Mouse (Mus musculus): Measurements from ENCODE around the gene Galp. TPM values are rescaled to one million over a fixed set of nuclear protein-coding genes. Genes with fewer than 3 reads are reported as not detected.
"Not testable (repeated sequence)": the region's sequence is repeated elsewhere in the genome, so short reads cannot be mapped to it uniquely, and the experiment has no call there.

Gene Galp
- total RNA-seq, 2 experiments from 2014 or later, result not detected

DNA sequence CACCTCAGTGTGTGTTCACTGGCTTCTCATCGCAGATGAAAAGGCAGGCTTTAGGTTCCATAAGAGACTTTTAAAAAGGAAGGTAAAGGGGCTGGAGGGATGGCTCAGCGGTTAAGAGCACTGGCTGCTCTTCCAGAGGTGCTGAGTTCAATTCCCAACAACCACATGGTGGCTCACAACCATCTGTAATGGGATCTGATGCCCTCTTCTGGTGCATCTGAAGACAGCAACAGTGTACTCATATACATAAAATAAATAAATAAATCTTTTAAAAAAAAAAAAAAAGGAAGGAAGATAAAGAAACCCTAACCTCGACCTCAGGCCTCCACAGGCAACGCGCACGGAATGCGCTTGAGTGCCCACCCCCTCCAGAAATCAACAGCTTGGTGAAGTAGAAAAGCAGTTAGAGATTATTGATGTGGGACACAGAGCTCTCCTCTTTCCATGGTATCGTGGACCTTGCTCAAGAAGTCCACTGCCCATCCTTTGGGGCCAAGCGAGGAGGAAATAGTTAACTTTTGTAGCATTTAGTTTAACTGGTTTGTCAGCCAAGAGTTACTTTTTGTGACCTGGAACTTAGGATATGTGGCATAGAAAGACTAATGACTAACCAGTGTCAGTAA, 22.4 kb upstream of the Galp start:
- DNase-seq (ENCODE audit: low spot score), result not testable (repeated sequence)

- DNase-seq (ENCODE audit: low spot score), result no peak
Observed at GRCm38 (mm10) chr7:6179013-6179412, 17.9 kb upstream of the Galp start.

DNA sequence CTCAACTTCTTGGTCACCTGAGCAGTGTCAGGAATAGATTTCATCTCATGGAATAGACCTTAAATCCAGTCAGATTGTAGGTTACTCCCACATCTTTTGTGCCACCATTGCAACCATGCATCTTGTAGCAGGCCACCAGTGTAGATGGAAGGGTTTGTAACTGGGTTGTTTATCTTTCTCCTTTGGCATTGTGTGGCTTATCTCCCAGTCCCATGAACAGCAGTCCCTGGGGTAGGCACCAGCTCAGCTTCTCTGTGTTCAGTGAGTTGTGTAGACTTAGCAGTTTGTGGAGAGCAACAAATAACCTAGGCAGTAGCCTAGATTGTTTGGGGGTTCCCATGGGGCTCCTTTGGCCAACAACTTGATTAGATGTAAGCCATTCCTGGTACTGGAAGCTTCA, 14.0 kb upstream of the Galp start:
- no peak for DNase-seq (ENCODE audit: low spot score)

DNA sequence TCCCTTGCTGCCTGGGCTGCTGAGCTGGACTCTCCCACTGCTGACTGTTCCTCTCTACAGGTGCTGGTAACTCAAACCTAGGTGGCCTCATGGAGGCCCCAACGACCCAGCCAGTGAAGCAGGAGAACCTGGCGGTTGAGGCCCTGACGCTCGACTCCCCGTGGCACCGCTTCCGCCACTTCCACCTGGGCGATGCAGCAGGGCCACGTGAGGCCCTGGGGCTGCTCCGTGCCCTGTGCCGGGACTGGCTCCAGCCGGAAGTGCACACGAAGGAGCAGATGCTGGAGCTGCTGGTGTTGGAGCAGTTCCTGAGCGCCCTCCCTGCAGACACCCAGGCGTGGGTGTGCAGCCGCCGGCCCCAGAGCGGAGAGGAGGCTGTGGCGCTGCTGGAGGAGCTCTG, 13.1 kb upstream of the Galp start:
- no peak for DNase-seq (ENCODE audit: low spot score)

DNA sequence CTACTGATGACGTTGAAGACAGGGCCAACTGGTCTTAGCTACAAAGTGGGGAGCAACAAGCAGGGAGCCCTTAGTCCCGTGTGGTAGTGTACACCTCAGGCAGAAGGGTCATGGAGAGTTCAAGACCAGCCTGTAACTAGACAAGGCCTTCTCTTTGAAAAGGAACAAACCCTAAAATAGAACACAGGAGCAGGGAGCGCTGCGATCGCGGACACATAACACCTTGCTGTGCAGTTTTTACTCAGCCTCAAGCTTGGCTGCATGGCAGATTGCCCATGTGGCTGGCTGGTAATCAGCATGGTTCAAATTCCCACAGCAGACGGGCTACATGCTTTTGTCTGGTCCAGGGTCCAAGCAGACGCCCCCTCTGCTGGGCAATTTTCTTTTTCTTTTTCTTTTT, 12.4 kb upstream of the Galp start:
- peak; percentile 43 for DNase-seq (ENCODE audit: low spot score)

GRCm38 (mm10) chr7:6185391-6185790, 11.5 kb upstream of the Galp start:
- no peak for DNase-seq (ENCODE audit: low spot score)

DNA sequence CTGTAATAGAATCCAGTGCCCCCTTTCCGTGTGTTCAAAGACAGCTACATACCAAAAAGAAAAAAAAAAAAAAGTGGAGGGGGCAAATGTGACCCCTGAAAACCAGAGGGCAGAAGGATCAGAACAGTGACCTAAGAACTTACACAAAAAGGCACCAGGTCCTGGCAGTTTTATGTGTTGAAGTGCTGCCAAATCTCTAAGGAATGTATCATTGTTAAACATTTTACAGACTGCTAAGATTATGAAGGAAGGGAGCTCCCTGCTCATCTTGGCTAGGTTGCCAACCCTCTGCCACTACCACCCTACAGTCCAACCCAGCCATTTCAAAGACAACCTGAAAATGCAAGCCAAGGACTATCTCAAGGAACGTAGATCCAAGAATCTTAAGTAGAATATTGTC, 10.7 kb upstream of the Galp start:
- no peak for DNase-seq (ENCODE audit: low spot score)

- no peak for DNase-seq (ENCODE audit: low spot score)
Observed at GRCm38 (mm10) chr7:6186756-6187155, 10.1 kb upstream of the Galp start.

DNA sequence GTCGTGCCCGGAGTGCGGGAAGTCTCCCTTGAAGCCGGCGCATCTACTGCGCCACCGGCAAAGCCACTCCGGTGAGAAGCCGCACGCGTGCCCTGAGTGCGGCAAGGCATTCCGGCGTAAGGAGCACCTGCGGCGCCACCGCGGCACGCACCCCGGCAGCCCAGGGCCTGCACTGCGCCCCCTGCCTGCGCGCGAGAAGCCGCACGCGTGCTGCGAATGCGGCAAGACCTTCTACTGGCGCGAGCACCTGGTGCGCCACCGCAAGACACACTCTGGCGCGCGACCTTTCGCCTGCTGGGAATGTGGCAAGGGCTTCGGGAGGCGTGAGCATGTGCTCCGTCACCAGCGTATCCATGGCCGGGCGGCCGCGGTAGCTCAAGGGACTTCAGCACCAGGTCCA, 7.3 kb upstream of the Galp start:
- no peak for DNase-seq (ENCODE audit: low spot score)

GRCm38 (mm10) chr7:6191376-6191775, 5.5 kb upstream of the Galp start:
- peak; percentile 72 for DNase-seq (ENCODE audit: low spot score)

- DNase-seq (ENCODE audit: low spot score), result peak; percentile 53
Observed at GRCm38 (mm10) chr7:6194129-6194528, 2.8 kb upstream of the Galp start.

DNA sequence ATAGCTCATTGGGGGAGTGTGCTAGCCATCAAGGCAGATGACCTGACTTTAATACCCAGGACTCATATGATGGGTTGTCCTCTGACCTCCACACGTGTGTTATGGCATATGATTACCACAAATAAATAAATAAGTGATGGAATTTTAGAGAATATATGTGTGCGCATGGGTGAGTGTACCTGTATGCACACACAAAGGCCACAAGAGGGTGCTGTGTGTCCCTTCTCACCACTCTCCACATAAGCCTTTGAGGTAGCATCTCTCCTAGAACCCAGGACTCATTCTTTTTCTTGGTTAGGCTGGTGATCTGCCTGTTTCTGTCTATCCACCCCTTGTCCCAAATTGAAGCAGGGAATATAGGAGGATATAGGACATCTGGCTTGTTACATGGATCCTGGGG, 1.1 kb upstream of the Galp start:
- no peak for DNase-seq (ENCODE audit: low spot score)

- no peak for DNase-seq (ENCODE audit: low spot score)
Observed at GRCm38 (mm10) chr7:6204200-6204599, 7.3 kb downstream of the Galp start.

GRCm38 (mm10) chr7:6213144-6213543, 16.3 kb downstream of the Galp start:
- DNase-seq (ENCODE audit: low spot score), result peak; percentile 10

- not testable (repeated sequence) for DNase-seq (ENCODE audit: low spot score)
Observed at GRCm38 (mm10) chr7:6214691-6215090, 17.8 kb downstream of the Galp start.

DNA sequence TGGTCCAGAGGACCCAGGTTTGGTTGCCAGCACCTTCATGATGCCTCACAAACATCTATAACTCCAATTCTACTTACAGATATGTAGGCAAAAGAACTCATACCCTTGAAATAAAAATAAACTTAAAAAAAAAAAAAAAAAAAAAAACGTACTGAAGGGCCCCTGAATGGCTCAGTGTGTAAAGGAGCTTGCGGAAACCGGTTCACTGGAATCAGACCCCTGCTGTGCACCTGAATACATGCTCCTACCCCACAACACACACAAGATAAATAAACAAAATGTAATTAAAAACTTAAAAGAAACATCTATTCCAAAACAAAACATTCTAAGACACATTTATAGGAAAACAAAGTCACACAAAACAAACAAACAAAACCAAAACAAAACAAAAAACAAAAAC, 23.3 kb downstream of the Galp start:
- DNase-seq (ENCODE audit: low spot score), result no peak

DNA sequence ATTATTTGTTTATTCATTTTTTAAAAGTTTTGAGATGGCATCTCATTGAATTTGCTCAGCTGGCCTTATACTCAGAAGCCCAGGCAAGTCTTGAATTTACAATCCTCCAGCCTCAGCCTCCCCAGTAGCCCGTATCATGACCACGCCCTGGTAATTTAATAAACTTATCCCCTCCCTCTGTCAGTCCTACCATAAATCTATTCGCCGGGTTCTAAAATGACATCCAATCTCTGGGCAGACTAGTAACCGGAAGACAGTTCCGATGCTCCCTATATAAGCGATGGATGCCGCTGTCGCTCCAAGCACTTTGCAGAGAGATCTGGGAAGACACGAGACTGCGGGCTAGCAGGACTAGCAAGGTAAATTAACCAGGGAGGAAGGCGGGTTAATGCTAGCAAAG, 25.1 kb downstream of the Galp start, which contains the start of gene Zscan5b:
Gene Zscan5b, plus strand, starts transcription at position 301 of the 400 bp plus-strand sequence.
- no peak for DNase-seq (ENCODE audit: low spot score)

GRCm38 (mm10) chr7:6228491-6228890, 31.6 kb downstream of the Galp start:
- DNase-seq (ENCODE audit: low spot score), result not testable (repeated sequence)

GRCm38 (mm10) chr7:6239787-6240186, 42.9 kb downstream of the Galp start:
- DNase-seq (ENCODE audit: low spot score), result no peak

DNA sequence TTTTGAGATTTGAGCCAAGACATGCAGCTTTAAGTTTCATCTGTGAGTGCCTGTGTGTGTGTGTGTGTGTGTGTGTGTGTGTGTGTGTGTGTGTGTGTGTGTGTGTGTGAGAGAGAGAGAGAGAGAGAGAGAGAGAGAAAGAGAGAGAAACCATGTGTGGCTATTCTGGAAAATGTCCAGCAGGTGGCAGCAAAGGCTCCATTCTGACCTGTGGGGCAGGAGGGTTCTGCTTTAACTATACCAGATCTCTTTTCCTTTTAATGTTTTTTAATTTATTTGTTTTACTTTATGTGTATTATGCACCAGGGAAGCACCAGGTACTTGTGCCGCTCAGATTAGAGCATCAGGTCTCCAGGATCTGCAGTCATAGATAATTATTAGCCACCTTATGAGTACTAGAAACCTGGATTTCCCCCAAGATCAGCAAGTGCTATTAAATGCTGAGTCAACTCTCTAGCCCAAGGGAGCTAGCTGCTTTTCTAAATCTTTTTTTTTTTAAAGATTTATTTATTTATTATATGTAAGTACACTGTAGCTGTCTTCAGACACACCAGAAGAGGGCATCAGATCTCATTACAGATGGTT, 44.0 kb downstream of the Galp start:
- DNase-seq (ENCODE audit: low spot score), result peak; percentile 26

DNA sequence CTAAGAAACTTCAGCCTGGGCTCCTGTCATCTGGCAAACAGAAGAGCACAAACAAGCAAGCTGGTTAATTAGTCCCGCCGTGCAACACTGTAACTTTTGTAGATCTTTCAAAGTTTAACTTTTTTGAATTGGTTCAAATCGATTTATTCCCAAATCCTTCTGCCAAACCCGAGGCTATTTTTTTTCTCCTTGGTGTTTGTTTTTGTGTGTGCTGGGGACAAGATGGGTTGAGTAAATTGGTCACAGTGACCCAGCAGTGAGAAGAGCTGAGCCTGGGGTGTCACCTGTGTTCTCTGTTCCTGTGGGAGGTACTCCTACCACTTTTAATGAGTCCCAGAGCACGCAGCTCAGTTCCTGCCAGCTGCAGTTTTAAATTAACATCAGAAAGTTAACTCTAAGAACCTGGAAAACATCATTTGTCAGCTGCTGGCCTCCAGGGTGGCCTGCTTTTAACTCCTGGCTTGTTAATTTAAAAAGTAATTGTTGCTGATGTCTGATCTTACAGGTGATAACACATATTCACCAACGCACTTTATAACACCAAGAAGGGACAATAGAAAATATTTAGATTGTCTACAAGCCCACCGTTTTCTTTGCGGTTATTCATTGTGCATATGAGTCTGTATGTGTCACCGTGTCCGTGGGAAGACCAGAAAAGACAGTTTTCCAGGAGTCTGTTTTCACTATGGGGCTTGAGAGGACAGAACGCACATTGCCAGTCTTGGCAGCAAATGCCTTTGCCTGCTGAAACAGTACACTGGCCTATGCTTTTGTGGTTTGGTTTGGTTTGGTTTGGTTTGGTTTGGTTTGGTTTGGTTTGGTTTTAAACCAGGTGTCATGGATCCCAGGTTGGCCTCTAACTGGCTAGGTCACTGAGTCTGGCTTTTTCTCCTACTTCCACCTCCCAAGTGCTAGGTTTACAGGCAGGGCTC, 47.7 kb downstream of the Galp start:
- no peak for DNase-seq (ENCODE audit: low spot score)

GRCm38 (mm10) chr7:6252410-6252809, 55.5 kb downstream of the Galp start, which contains the start of gene Epp13:
Gene Epp13 (plus strand): TSS chr7:6252710.
- DNase-seq (ENCODE audit: low spot score), result no peak

Measured in gastrocnemius, adult 18-20 months (tissue).